Mouse (Mus musculus): ENCODE results near the gene Taf12.

DNA sequence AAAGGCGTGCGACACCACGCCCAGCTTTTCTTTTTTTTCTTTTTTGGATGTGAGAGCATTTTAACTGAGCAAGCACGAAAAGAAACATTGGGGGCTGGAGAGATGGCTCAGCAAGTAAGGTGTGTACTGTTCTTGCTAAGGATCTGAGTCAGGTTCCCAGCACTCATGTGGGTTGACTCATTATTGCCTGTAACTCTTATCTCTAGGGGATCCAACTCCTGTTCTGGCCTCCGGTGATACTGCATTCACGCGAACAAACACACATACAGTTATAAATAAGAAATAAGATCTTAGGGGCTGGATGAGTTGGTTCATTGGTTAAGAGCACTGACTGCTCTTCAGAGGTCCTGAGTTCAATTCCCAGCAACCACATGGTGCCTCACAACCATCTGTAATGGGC, 10.9 kb upstream of the Taf12 start:
- TF ChIP-seq POLR2A (IDR thresholded peaks at IDR 0.05; ENCODE audit: insufficient read length, low read depth) (no peak), USF1 (IDR thresholded peaks at IDR 0.05; ENCODE audit: low read depth) (no peak), MAX (IDR thresholded peaks at IDR 0.05; ENCODE audit: low read depth) (no peak), E2F4 (IDR thresholded peaks at IDR 0.05; ENCODE audit: insufficient read depth) (no peak), REST (IDR thresholded peaks at IDR 0.05; ENCODE audit: insufficient read depth, insufficient read length) (no peak), TCF3 (IDR thresholded peaks at IDR 0.05; ENCODE audit: insufficient read length, low read depth) (no peak), CEBPB (IDR thresholded peaks at IDR 0.05; ENCODE audit: insufficient read depth, poor library complexity, severe bottlenecking) (no peak), POLR2AphosphoS2 (IDR thresholded peaks at IDR 0.05; ENCODE audit: insufficient read length, low read depth) (no peak), MYOG (IDR thresholded peaks at IDR 0.05; ENCODE audit: control insufficient read depth in 1 of 3, insufficient read depth in 1 of 3, insufficient read length in 2 of 3, low read depth in 2 of 3) (no peak)

Data from myocyte (in vitro differentiated cells).